Mouse (Mus musculus): ENCODE measurements around the gene Smg1.

The Smg1 gene

GRCm38 (mm10) chr7:118115877-118116568 is 127.4 kb downstream of the Smg1 start, which contains the start of gene Rps15a:
Gene Rps15a, minus strand, starts transcription at chr7:118116188.
- in situ Hi-C loops (cut with MboI, MseI): loop anchor here (5.0 to 25.0 kb wide), 2 partner anchors 161 to 596 kb away; partner anchors contain the start of genes Ccp110 (in 1 of the 2) and Gde1 (in 1 of the 2)

DNA sequence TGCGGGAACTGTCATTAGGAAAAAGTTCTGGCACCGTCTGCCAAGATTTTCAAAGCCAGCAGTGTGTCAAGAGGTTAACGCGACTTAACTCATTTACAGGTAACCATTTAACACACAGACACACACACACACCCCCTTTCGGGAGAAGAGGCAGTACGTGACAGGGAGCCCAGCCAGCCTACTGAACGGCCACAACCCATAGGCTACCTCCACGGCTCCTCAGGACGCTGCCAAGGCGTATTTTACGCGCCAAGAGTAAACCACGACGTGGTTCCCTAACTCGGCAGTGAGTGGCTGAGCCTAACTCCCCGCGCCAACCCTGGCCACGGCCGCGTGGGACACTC is 128.0 kb downstream of the Smg1 start:
- in situ Hi-C loops (cut with MboI, MseI): loop anchor here (5.0 to 25.0 kb wide), 2 partner anchors 162 to 597 kb away; partner anchors contain the start of genes Ccp110 (in 1 of the 2) and Gde1 (in 1 of the 2)

- in situ Hi-C loops (cut with MboI, MseI): loop anchor here in 1 of 2 experiments (5.0 to 25.0 kb wide), 2 partner anchors 599 to 1781 kb away; partner anchors contain the start of genes Ccp110, Gde1 and Rps13
These were observed 129.8 kb downstream of the Smg1 start for GRCm38 (mm10) chr7:118113541-118114297.

DNA sequence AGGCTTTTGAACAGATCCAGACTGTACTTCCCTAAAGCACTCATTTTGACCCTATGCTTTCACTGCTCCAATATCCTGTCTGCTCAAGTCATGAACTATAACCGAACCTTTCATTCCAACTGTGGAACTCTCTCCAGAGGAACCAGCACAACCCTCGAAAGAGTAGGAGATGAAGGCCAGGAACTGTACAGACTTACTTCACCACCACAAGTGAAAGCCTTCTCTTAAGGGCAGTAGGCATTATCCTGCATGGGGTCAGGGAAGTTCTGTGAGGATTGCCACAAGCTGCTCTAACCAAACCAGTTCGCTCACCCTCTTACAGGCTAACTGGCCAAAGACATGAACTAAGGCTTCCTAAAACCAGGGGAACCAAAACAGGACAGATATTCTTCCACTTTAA is 132.3 kb downstream of the Smg1 start:
- in situ Hi-C loops (cut with MboI, MseI): loop anchor here in 1 of 2 experiments (5.0 to 25.0 kb wide), 2 partner anchors 601 to 1779 kb away; partner anchors contain the start of genes Ccp110, Gde1 and Rps13

DNA sequence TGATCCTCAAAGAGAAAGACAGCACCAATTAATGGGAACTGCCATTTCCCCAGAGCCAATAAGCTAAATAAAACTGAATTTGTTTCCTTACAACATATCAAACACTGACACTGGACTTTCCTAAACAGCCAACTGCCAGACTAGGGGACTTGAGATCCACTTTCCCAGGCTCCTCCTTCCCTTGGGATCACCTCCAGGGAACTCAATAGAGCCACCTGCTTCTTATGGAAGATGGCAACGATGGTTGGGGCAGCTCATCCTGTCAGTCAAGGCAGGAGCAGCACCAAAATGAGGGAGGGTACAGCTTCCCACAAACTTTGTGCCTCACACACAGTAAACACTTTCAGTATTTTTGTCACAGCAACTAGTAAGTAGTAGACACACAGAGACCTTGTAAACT is 135.8 kb downstream of the Smg1 start:
- in situ Hi-C loops (cut with MboI, MseI): loop anchor here (10.0 to 25.0 kb wide), 2 partner anchors 605 to 1783 kb away; partner anchors contain the start of genes Ccp110 (in 1 of the 2) and Gde1 (in 1 of the 2)

DNA sequence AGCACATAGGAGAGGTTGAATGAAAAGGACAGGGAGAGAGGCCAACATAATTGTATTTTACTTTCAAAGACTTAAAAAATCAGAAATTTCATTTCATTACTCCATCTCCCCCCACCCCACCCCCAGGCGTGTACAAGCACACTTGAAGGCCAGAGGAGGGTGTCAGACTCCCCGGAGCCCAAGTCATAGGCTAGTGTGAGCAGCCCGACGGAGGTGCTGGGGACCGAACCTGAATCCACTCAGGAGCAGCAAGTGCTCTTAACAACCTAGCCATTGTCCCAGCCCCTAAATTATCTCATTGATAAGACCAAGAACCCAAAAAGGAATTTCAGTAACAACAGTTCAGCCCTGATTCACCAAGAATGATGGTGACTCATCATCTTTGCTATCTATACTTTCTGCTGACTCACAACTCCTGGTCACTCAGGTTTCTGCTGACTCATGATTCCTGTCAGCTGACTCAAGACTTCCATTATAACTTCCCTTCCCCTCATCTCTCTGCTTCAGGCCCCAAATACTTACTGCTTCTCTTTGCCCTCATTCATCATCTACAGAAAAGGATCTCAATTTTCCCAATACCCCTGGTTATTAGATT is 138.9 kb downstream of the Smg1 start:
- in situ Hi-C loops (cut with MboI, MseI): loop anchor here (10.0 to 25.0 kb wide), 2 partner anchors 608 to 1780 kb away; partner anchors contain the start of genes Ccp110 (in 1 of the 2) and Gde1 (in 1 of the 2)

GRCm38 (mm10) chr7:118103462-118104379 is 139.7 kb downstream of the Smg1 start:
- in situ Hi-C loops (cut with MboI, MseI): loop anchor here (10.0 to 25.0 kb wide), 2 partner anchors 609 to 1779 kb away; partner anchors contain the start of genes Ccp110 (in 1 of the 2) and Gde1 (in 1 of the 2)

DNA sequence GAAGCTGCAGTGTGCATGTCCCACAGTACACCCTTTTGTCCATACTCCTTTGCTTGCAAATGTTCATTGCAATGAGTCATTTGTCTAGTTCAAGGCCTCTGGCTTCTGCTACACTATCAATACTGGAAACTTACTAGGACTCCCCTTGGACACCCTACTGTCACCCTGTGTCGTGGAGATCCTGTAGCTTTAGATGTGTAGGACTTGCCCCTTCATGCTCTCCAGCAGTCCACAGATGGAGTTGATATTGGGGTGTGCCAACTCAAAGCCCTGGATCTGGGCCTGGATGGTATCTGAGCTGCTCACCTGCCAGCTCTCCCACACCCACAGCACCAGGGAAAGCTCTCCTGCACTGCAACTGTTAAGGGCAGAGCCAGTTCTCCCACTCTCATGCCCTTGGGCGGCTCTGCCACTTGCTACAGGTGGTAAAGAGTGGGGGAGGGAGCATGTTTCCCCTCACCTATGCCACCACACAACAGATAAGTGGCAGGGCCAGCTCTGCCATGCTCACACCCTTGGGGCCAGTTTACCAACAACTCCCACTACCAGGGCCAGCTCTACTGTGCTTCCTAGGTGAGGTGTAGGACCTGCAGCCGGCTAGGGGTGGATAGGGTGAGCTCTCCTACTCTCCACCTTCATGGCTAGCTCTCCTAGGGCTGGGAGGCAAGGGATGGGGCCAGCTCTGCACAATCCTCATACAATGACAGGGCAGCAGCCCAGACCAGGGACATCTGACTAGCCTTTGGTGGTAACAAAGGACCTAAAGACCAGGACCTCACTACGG is 140.6 kb downstream of the Smg1 start:
- in situ Hi-C loops (cut with MboI, MseI): loop anchor here (10.0 to 25.0 kb wide), 2 partner anchors 609 to 1778 kb away; partner anchors contain the start of genes Ccp110 (in 1 of the 2) and Gde1 (in 1 of the 2)

DNA sequence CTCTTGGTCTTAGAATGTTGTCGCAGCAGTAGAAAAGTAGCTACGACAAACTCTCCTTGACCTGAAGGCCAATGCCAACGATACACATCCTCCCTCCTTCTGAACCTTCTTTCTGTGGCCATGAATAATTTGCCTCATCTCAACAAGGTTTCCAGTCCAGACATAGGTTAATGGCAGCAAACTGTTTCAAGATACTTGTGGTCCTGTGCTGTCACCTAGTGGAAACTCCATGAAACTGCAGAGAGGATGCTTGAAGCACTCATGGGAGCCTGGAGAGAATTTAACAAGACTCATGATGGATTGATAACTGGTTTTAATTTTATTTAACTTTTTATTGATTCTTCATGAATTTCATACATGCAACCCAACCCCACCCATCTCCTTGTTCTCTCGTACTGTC is 141.2 kb downstream of the Smg1 start:
- in situ Hi-C loops (cut with MboI, MseI): loop anchor here (10.0 to 25.0 kb wide), 2 partner anchors 610 to 1777 kb away; partner anchors contain the start of genes Ccp110 (in 1 of the 2) and Gde1 (in 1 of the 2)

GRCm38 (mm10) chr7:118097615-118098014 is 145.9 kb downstream of the Smg1 start:
- in situ Hi-C loops (cut with MboI, MseI): loop anchor here in 1 of 2 experiments (10.0 kb wide), 1 partner anchor 723 kb away; no protein-coding TSS in a partner anchor

Measured in T-helper 17 cell (primary cell).